Mouse (Mus musculus) liver, postnatal 0 days (tissue): ENCODE results near the gene Efr3b.

Experiments used
- CTCF ChIP-seq: sonication (generic); IDR thresholded peaks from 2 replicates; pipeline ENCODE4 v1.5.1; 2016; ENCODE audit warnings: antibody characterized with exemption, low read depth
- EP300 ChIP-seq: IDR thresholded peaks from 2 replicates; pipeline ENCODE4 v1.6.1; 2016; ENCODE audit warnings: antibody characterized with exemption, low read depth, mild to moderate bottlenecking

GRCm38 (mm10) chr12:4028516-4028915, 10.2 kb downstream of the Efr3b start:
- TF ChIP-seq CTCF: no peak
- no peak for TF ChIP-seq EP300
